Comparison of ENCODE assay signal across 10 mouse cellular contexts in the genomic region with DNA sequence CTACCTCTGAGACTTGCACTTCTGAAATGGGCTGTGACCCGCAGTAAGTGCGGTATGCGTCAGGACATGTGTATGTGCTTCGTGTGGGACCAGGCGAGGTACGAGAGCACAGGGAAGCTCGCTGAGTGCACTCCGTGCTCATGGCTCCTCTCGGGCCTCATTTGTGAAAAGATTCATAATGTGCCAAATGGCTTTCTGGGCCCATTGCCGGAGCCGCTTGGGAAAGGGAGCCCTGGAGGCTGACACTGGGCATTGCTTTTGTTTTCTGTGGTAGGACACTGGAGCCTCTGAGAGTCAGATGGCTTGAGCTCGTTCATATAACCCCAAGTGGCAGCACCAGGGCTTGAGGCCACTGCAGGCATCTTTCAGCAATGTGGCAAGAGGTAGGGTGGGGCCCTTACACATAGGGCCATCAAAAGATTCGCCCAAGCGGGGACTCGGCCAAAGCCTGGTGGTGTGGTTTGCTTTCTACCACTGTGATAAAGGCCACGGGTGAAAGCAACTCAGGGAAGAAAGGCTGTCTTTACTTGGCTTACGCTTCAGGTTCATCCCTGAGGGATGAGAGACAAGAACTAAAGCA. TPM values are rescaled to one million over a fixed set of nuclear protein-coding genes. Genes with fewer than 3 reads are reported as not detected.
DNase-seq lines count a peak whose midpoint lies in the region; ATAC-seq lines count a peak whose summit lies in the region.
"Had no signal": no experiment of that assay in that cellular context is flagged by ENCODE, and none has a peak within 500 bp of the region (broad histone marks: within the 10 kb centered on the region; RNA-seq: fewer than 3 reads in every experiment).

No protein-coding gene starts in this region.

- H3K4me2 ChIP-seq in hindbrain, embryonic 14.5 days (replicated peaks) = no peak overlapping the region
- H3K4me2 ChIP-seq in hindbrain, embryonic 12.5 days (replicated peaks) = no peak overlapping the region
- H3K4me2 ChIP-seq: embryonic facial prominence, embryonic 13.5 days had no signal

- no peak for DNase-seq in hindbrain, embryonic 14.5 days (ENCODE audit: low spot score)
- peak; percentile 34 for DNase-seq in ZHBTc4 (ENCODE audit: low read depth, low spot score)
- DNase-seq in layer of hippocampus, postnatal 14 days (ENCODE audit: low spot score in 2 of 2) = peak; percentile 65 to 75
- DNase-seq in kidney, postnatal 4 days = no peak
- no peak for DNase-seq in spleen, postnatal 14 days (ENCODE audit: low spot score in 2 of 2)

- H3K27me3 ChIP-seq in hindbrain, embryonic 14.5 days (ENCODE audit: control insufficient read depth, insufficient read depth, low read length) = no peaks in the 10 kb centered on the region
- no peaks in the 10 kb centered on the region for H3K27me3 ChIP-seq in hindbrain, embryonic 12.5 days
- H3K27me3 ChIP-seq: embryonic facial prominence, embryonic 13.5 days had no signal

- H3K9me3 ChIP-seq in hindbrain, embryonic 14.5 days (ENCODE audit: control insufficient read depth, low read length) = no peaks in the 10 kb centered on the region
- no peaks in the 10 kb centered on the region for H3K9me3 ChIP-seq in hindbrain, embryonic 12.5 days (replicated peaks)
- H3K9me3 ChIP-seq: embryonic facial prominence, embryonic 13.5 days; G1E had no signal

- no peak overlapping the region for H3K9ac ChIP-seq in hindbrain, embryonic 14.5 days
- H3K9ac ChIP-seq in hindbrain, embryonic 12.5 days = no peak overlapping the region
- H3K9ac ChIP-seq: embryonic facial prominence, embryonic 13.5 days had no signal

- H3K4me1 ChIP-seq in hindbrain, embryonic 14.5 days (replicated peaks; ENCODE audit: control insufficient read depth, insufficient read depth, low read length) = peaks cover 11% of the 10 kb centered on the region; the same call in 1 of the 2 replicates
- H3K4me1 ChIP-seq in hindbrain, embryonic 12.5 days = peaks cover 12% of the 10 kb centered on the region
- H3K4me1 ChIP-seq in brown adipose tissue, adult 24 weeks (ENCODE audit: control insufficient read depth, insufficient read depth, insufficient read length, low read length) = peaks cover 9% of the 10 kb centered on the region

- WGBS in hindbrain, embryonic 14.5 days = 84% methylated on average over 17 of the region's 17 CpGs
- WGBS in hindbrain, embryonic 12.5 days = 89% methylated on average over 17 of the region's 17 CpGs

- H3K36me3 ChIP-seq in hindbrain, embryonic 14.5 days (replicated peaks; ENCODE audit: control insufficient read depth, insufficient read depth) = peaks cover 22% of the 10 kb centered on the region
- H3K36me3 ChIP-seq in hindbrain, embryonic 12.5 days = peaks cover 19% of the 10 kb centered on the region

- no peak overlapping the region for H3K4me3 ChIP-seq in hindbrain, embryonic 14.5 days (replicated peaks; ENCODE audit: low read length)
- H3K4me3 ChIP-seq in hindbrain, embryonic 12.5 days = no peak overlapping the region
- no peak overlapping the region for H3K4me3 ChIP-seq in brown adipose tissue, adult 24 weeks (ENCODE audit: insufficient read depth, low read depth, low read length)
- H3K4me3 ChIP-seq: embryonic facial prominence, embryonic 13.5 days had no signal

- no peak for ATAC-seq in hindbrain, embryonic 14.5 days (ENCODE audit: low FRiP score)
- no peak for ATAC-seq in hindbrain, embryonic 12.5 days (ENCODE audit: low FRiP score)

- 0 out of 2 replicates have a peak overlapping the region, but pooled peaks have one; percentile 3 for H3K27ac ChIP-seq in hindbrain, embryonic 14.5 days
- H3K27ac ChIP-seq in hindbrain, embryonic 12.5 days = no peak overlapping the region
- H3K27ac ChIP-seq in brown adipose tissue, adult 24 weeks (replicated peaks; ENCODE audit: low read depth, low read length) = peak overlapping the region; percentile 64

RNA-seq across cellular contexts. Expression of gene Hs1bp3, which starts 12.8 kb away (rescaled TPM):
- 5.9 and 6.2 TPM in 2 replicates for polyA plus RNA-seq in hindbrain, embryonic 14.5 days (2014; fragmentation: Nextera tagmentation; extraction: Ambion mirVana)
- 13.2 and 14.6 TPM in 2 replicates for polyA plus RNA-seq in hindbrain, embryonic 12.5 days (2016; fragmentation: Nextera tagmentation; extraction: Ambion mirVana)
- 5.7 and 7.6 TPM in 2 replicates for polyA plus RNA-seq in brown adipose tissue, adult 24 weeks (2012; ENCODE audit: insufficient read depth, insufficient read length, missing spikeins)
- total RNA-seq in layer of hippocampus, postnatal 14 days (2021) = 10 to 100 TPM; 10.3 to 11.6 TPM

RNA-seq across cellular contexts. Expression of gene Gdf7, which starts 24.3 kb away (rescaled TPM):
- polyA plus RNA-seq in hindbrain, embryonic 14.5 days (2014; fragmentation: Nextera tagmentation; extraction: Ambion mirVana) = 0.14 and 0.67 TPM in 2 replicates
- 1.9 and 2.3 TPM in 2 replicates for polyA plus RNA-seq in hindbrain, embryonic 12.5 days (2016; fragmentation: Nextera tagmentation; extraction: Ambion mirVana)
- not detected in 2 replicates for polyA plus RNA-seq in brown adipose tissue, adult 24 weeks (2012; ENCODE audit: insufficient read depth, insufficient read length, missing spikeins)
- total RNA-seq in layer of hippocampus, postnatal 14 days (2021) = under 1 TPM; 0.23 to 0.26 TPM
- total RNA-seq: G1E had no signal
- polyA plus RNA-seq: G1E; intestine, embryonic 14.5 days had no signal

Comparison
In these comparisons a context has a peak if more than half of its experiments do, and no peak if none do; other contexts are left out.
1. DNase-seq: peak in ZHBTc4 (single experiment) and layer of hippocampus, postnatal 14 days (2 of 2); none in hindbrain, embryonic 14.5 days (single experiment), kidney, postnatal 4 days (0 of 2) and spleen, postnatal 14 days (0 of 2).